Mouse (Mus musculus) MEL (cell line): ENCODE measurements around the gene Trio.

Experiments
- CTCF ChIP-seq, 3 experiments: IDR thresholded peaks in 2 of 3; conservative IDR thresholded peaks in 1 of 3; 2 replicates each; pipeline ENCODE4 v1.5.1; 2011 to 2012; ENCODE audit warnings: low read length in 3 of 3, low read depth in 2 of 3, mild to moderate bottlenecking in 2 of 3, improper control_type of control experiment in 1 of 3, inconsistent platforms in 1 of 3, mixed read lengths in 1 of 3, moderate library complexity in 1 of 3; ENCODE audit not compliant: control insufficient read depth in 1 of 3, insufficient read depth in 1 of 3, poor library complexity in 1 of 3, severe bottlenecking in 1 of 3
- MAX ChIP-seq: IDR thresholded peaks from 2 replicates; pipeline ENCODE4 v1.6.1; 2011; ENCODE audit warnings: low read length, improper control_type of control experiment

DNA sequence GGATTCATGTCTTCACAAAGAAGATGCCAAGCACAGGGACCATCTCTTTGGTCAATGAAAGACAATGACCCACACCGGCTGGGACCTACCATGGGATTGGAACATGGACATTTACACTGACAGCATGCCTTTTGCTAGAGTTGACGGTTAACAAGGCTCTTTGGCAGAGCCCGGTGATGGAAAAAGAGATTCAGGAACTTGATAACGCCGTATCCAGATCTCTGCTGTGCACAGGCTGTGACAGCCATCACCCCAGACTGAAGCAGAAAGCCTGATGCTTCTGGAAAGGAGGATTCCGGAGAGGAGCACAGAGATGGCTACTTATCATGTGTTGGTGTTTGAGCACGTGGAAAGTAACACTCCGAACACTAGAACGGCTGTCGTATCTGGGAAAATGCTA lies 332.4 kb downstream of the Trio start:
- TF ChIP-seq CTCF (IDR thresholded peaks at IDR 0.05 in 2 of 3, conservative IDR thresholded peaks at IDR 0.05 in 1 of 3; ENCODE audit: control insufficient read depth in 1 of 3, insufficient read depth in 1 of 3, low read depth in 2 of 3, low read length in 3 of 3, poor library complexity in 1 of 3, severe bottlenecking in 1 of 3) (no peak), MAX (no peak)
